8 mouse cellular contexts compared by ENCODE assay signal in the genomic region with DNA sequence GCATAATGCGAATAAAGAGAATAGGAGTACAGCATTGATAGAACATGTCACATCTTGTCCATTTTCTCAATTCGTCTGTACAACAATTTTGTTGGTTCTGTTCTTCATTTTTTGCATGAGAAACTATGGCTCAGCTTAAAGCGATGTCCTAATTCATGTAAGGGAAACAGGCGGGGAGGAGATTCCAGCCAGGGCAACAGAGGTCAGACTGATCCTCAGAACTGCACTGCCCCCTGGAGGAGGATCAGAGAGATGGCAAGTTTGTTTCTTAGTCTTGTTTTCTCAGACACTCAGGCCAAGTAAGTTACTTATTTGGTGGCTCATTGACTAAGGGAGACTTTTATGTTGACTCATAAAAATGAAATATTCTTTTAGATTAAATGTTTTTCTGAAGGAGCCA.
DNase-seq lines count a peak whose midpoint lies in the region; ATAC-seq and TF ChIP-seq lines count a peak whose summit lies in the region.

No protein-coding gene starts in this region.

- no peak overlapping the region for H3K4me3 ChIP-seq in spleen, adult 2 months (ENCODE audit: extremely low read depth, insufficient read depth, insufficient read length)
- no peak overlapping the region for H3K4me3 ChIP-seq in embryonic fibroblast, embryonic 13.5 days (ENCODE audit: insufficient read depth, low read length)
- no peak overlapping the region for H3K4me3 ChIP-seq in lung, embryonic 14.5 days (ENCODE audit: low read depth, low read length)
- H3K4me3 ChIP-seq in intestine, embryonic 15.5 days (replicated peaks): no peak overlapping the region

- H3K36me3 ChIP-seq in spleen, adult 2 months (ENCODE audit: control insufficient read depth, insufficient read depth, low read length): no peaks in the 10 kb centered on the region
- no peaks in the 10 kb centered on the region for H3K36me3 ChIP-seq in lung, embryonic 14.5 days (ENCODE audit: insufficient read depth)
- H3K36me3 ChIP-seq in intestine, embryonic 15.5 days: no peaks in the 10 kb centered on the region

- no peak for ATAC-seq in lung, embryonic 14.5 days (ENCODE audit: insufficient read depth)
- no peak for ATAC-seq in intestine, embryonic 15.5 days

- H3K9ac ChIP-seq in lung, embryonic 14.5 days: no peak overlapping the region
- no peak overlapping the region for H3K9ac ChIP-seq in intestine, embryonic 15.5 days

- TF ChIP-seq CTCF in spleen, adult 2 months (IDR thresholded peaks at IDR 0.05; ENCODE audit: extremely low read depth, insufficient read depth, insufficient read length, insufficient replicate concordance): peak; percentile 65; the same call in 1 of the 2 replicates
- TF ChIP-seq CTCF in embryonic fibroblast, embryonic 13.5 days (IDR thresholded peaks at IDR 0.05; ENCODE audit: borderline replicate concordance, insufficient read depth, low read length): peak; percentile 47; the same call in 1 of the 2 replicates
- TF ChIP-seq CTCF in lung, embryonic 14.5 days (IDR thresholded peaks at IDR 0.05; ENCODE audit: low read depth): peak; percentile 60

- H3K4me1 ChIP-seq in spleen, adult 2 months (ENCODE audit: control insufficient read depth, insufficient read depth, insufficient read length): no peaks in the 10 kb centered on the region
- H3K4me1 ChIP-seq in embryonic fibroblast, embryonic 13.5 days (ENCODE audit: control insufficient read depth, insufficient read depth, low read length): peaks cover 9% of the 10 kb centered on the region
- peaks cover 6% of the 10 kb centered on the region; the same call in 1 of the 2 replicates for H3K4me1 ChIP-seq in lung, embryonic 14.5 days (ENCODE audit: insufficient read depth)
- H3K4me1 ChIP-seq in intestine, embryonic 15.5 days (replicated peaks): peaks cover 8% of the 10 kb centered on the region; the same call in 1 of the 2 replicates

- H3K27ac ChIP-seq in spleen, adult 2 months (ENCODE audit: insufficient read depth, low read length): no peak overlapping the region
- H3K27ac ChIP-seq in embryonic fibroblast, embryonic 13.5 days (ENCODE audit: insufficient read depth, low read length): no peak overlapping the region
- H3K27ac ChIP-seq in lung, embryonic 14.5 days (ENCODE audit: low read depth): no peak overlapping the region
- H3K27ac ChIP-seq in intestine, embryonic 15.5 days: no peak overlapping the region

- no peak for TF ChIP-seq POLR2A in spleen, adult 2 months (IDR thresholded peaks at IDR 0.05; ENCODE audit: low read depth, low read length)
- TF ChIP-seq POLR2A in embryonic fibroblast, embryonic 13.5 days (IDR thresholded peaks at IDR 0.05; ENCODE audit: low read depth, low read length): no peak

- H3K4me2 ChIP-seq in lung, embryonic 14.5 days: no peak overlapping the region
- H3K4me2 ChIP-seq in intestine, embryonic 15.5 days (replicated peaks): no peak overlapping the region

- DNase-seq in adrenal gland, adult 18-20 months (ENCODE audit: low spot score in 2 of 2): peak; percentile 54 to 59
- no peak for DNase-seq in adrenal gland, postnatal 4 days (ENCODE audit: low spot score in 2 of 2)
- peak in 1 of 2 experiments; percentile 19 for DNase-seq in spleen, adult 2 months (ENCODE audit: low read depth in 1 of 2, low spot score in 2 of 2)
- DNase-seq in spleen, adult 12 weeks (ENCODE audit: low spot score): no peak
- DNase-seq in lung, embryonic 14.5 days: peak; percentile 57
- DNase-seq in frontal cortex, postnatal 14 days (ENCODE audit: low spot score in 2 of 2): no peak

- H3K9me3 ChIP-seq in lung, embryonic 14.5 days (ENCODE audit: low read depth, low read length): no peaks in the 10 kb centered on the region
- H3K9me3 ChIP-seq in intestine, embryonic 15.5 days: no peaks in the 10 kb centered on the region

- 47% methylated on average over 4 of the region's 4 CpGs for WGBS in spleen, adult 2 months
- WGBS in lung, embryonic 14.5 days: 59% methylated on average over 4 of the region's 4 CpGs
- WGBS in intestine, embryonic 15.5 days: 60% methylated on average over 4 of the region's 4 CpGs

- H3K27me3 ChIP-seq in spleen, adult 2 months (ENCODE audit: control insufficient read depth, insufficient read depth, low read length): no peaks in the 10 kb centered on the region
- H3K27me3 ChIP-seq in lung, embryonic 14.5 days (ENCODE audit: insufficient read depth, low read length): no peaks in the 10 kb centered on the region
- H3K27me3 ChIP-seq in intestine, embryonic 15.5 days (replicated peaks): no peaks in the 10 kb centered on the region

Comparison
In these comparisons a context has a peak if more than half of its experiments do, and no peak if none do; other contexts are left out.
1. DNase-seq: peak in adrenal gland, adult 18-20 months (2 of 2) and lung, embryonic 14.5 days (single experiment); none in adrenal gland, postnatal 4 days (0 of 2), spleen, adult 12 weeks (single experiment) and frontal cortex, postnatal 14 days (0 of 2).
2. Peak in every context shown above with its lines, with median percentiles within 50 percentile points of each other: CTCF ChIP-seq.